8 mouse cellular contexts compared by ENCODE assay signal in the genomic region with DNA sequence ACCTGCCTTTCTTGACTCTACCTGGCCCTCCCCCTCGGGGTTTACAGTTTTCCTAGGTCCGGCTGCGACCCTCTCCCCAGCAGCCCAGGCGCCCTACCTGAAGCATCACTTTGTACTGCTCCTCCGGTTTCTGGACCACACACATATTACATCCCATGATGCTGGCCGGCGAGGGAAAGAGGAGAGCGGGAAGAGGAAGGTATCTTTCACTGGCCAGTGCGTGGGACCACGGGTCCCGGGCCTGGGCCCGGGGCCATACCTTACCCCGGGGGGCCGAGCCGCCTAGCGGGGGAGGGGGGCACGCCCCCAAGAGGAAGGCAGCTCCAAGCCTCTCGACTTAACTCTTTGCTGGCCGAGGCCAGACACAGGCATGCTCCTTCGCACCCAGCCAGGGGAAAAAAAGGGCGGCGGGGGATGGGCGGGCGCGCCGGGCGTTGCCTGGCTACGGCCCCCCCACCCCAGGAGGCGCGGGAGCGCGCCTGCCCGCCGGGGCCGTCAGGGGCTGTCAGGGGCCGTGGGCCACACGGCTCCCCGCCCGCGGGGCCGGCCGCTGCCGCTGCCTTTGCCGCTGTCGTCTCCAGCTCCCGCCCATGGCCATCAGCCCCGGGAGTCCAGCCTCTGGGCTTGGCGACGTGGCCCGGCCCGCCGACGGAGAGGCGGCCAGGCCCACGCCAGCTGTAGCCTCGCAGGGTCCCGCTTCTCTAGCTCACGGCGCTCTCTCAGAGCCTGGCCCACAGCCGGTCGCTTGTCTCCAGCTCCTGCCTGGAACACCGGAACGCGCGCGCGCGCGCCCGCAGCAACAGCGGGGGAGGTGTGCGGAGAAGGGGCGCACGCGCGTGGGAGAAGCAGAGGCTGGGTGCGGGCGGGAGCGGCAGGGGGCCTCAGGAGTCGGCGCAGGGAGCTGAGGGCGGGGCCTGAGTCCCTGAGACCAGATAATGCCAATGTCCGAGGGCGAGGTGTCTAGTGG. TPM values are rescaled to one million over a fixed set of nuclear protein-coding genes. Genes with fewer than 3 reads are reported as not detected.
DNase-seq lines count a peak whose midpoint lies in the region; ATAC-seq lines count a peak whose summit lies in the region.

TSS of gene Pdzd4 (minus strand) at position 785 of the 967 bp plus-strand sequence.

- H3K27me3 ChIP-seq in hindbrain, embryonic 11.5 days (ENCODE audit: control insufficient read depth, insufficient read depth, low read length) = peaks cover 4% of the 10 kb centered on the region; the same call in 1 of the 2 replicates

- H3K9ac ChIP-seq in hindbrain, embryonic 11.5 days (ENCODE audit: low read depth, low read length) = peak within 1 kb of the TSS; percentile 71

- ATAC-seq in hindbrain, embryonic 11.5 days (ENCODE audit: low FRiP score) = peak; percentile 86
- no peak for ATAC-seq in monocyte, adult 5-6 weeks (replicated peaks; ENCODE audit: insufficient number of reproducible peaks, low FRiP score, low TSS enrichment, poor library complexity, severe bottlenecking)

- peak within 1 kb of the TSS; percentile 57 for H3K4me3 ChIP-seq in hindbrain, embryonic 11.5 days (ENCODE audit: low read depth, low read length)

- H3K9me3 ChIP-seq in hindbrain, embryonic 11.5 days (ENCODE audit: control insufficient read depth, low read length) = no peaks in the 10 kb centered on the region

- H3K27ac ChIP-seq in hindbrain, embryonic 11.5 days (ENCODE audit: low read depth, low read length) = peak within 1 kb of the TSS; percentile 72

- H3K4me2 ChIP-seq in hindbrain, embryonic 11.5 days (replicated peaks; ENCODE audit: low read depth, low read length) = peak within 1 kb of the TSS; percentile 63

- H3K4me1 ChIP-seq in hindbrain, embryonic 11.5 days (replicated peaks; ENCODE audit: control insufficient read depth, insufficient read depth, low read length) = no peaks in the 10 kb centered on the region

- 14% methylated on average over 61 of the region's 84 CpGs for WGBS in hindbrain, embryonic 11.5 days

- peak; percentile 16 for DNase-seq in MEL-GATA-1-ER (ENCODE audit: extremely low read depth, low read depth)
- DNase-seq in cerebellum, adult 18-20 months = peak; percentile 77 to 78
- DNase-seq in forelimb bud, embryonic 11.5 days (ENCODE audit: low read depth, low spot score) = peak; percentile 31
- peak; percentile 77 for DNase-seq in hindbrain, embryonic 11.5 days (ENCODE audit: low spot score)
- DNase-seq in layer of hippocampus, postnatal 36 days = peak; percentile 56 to 67
- peak; percentile 51 for DNase-seq in lung, postnatal 14 days
- peak; percentile 80 to 85 for DNase-seq in right cerebral cortex, postnatal 10 days (ENCODE audit: low spot score in 2 of 2)

- no peaks in the 10 kb centered on the region for H3K36me3 ChIP-seq in hindbrain, embryonic 11.5 days (ENCODE audit: control insufficient read depth, insufficient read depth, low read length)

RNA-seq across cellular contexts. Expression of gene Pdzd4, which starts in this region (rescaled TPM):
- 1.4 and 1.6 TPM in 2 replicates for polyA plus RNA-seq in hindbrain, embryonic 11.5 days (2014; fragmentation: Nextera tagmentation; extraction: Ambion mirVana)
- total RNA-seq in layer of hippocampus, postnatal 36 days (2021) = 100 to 1,000 TPM in 1 of 2 experiments, 10 to 100 TPM in 1; 98.3 to 101 TPM
- 0.68 to 2.9 TPM (median 1.9 TPM) in 3 replicates for total RNA-seq in monocyte, adult 5-6 weeks (2017)

Comparison
In these comparisons a context has a peak if more than half of its experiments do, and no peak if none do; other contexts are left out.
1. RNA of gene Pdzd4 (total RNA-seq): 98.3 to 101 TPM in layer of hippocampus, postnatal 36 days; 0.68 to 2.9 TPM in monocyte, adult 5-6 weeks; every median in the first group is over 10 times any median in the second.
2. DNase-seq: peak in every context shown above with its lines; median percentile 82 in right cerebral cortex, postnatal 10 days; 78 in cerebellum, adult 18-20 months; 77 in hindbrain, embryonic 11.5 days; 62 in layer of hippocampus, postnatal 36 days; 51 in lung, postnatal 14 days; 31 in forelimb bud, embryonic 11.5 days; 16 in MEL-GATA-1-ER.